Mouse (Mus musculus): ENCODE measurements at regions not wholly inside any gene's neighbourhood (a gene's known extent, or its start where the extent isn't known, plus 50 kb on each side); places are given as distances from the start of the nearest gene placed in this dataset.

- peak; percentile 8 for DNase-seq
Measured at GRCm38 (mm10) chrX:145848937-145849783, 344.2 kb upstream of the Amot start.

GRCm38 (mm10) chrX:145833106-145833505 is 328.1 kb upstream of the Amot start:
- DNase-seq, result no peak

GRCm38 (mm10) chrX:145812995-145813394 is 308.0 kb upstream of the Amot start:
- no peak for DNase-seq

Data from cerebellum, adult 11 months (tissue).